Mouse (Mus musculus) urinary bladder, adult 18-20 months (tissue): ENCODE measurements around the gene Trmt1l.
"Not testable (repeated sequence)": the region's sequence is repeated elsewhere in the genome, so short reads cannot be mapped to it uniquely, and the experiment has no call there.

Experiments
- DNase-seq, 2 experiments: peaks; one replicate each; pipeline ENCODE4 v3.0.0; 2022; ENCODE audit warnings: low spot score in 2 of 2, mixed read lengths in 2 of 2

Trmt1l gene

GRCm38 (mm10) chr1:151428263-151429221, at the start of gene Trmt1l, which contains the start of gene Swt1:
Trmt1l (plus strand) TSS chr1:151428542.
Swt1 (minus strand) TSS chr1:151428455.
- DNase-seq, result peak; percentile 91 to 98

- DNase-seq, result no peak
Measured at GRCm38 (mm10) chr1:151390029-151390428, 38.3 kb upstream of the Trmt1l start.

GRCm38 (mm10) chr1:151409827-151410226, 18.5 kb upstream of the Trmt1l start:
- no peak for DNase-seq

GRCm38 (mm10) chr1:151422178-151422577, 6.2 kb upstream of the Trmt1l start:
- DNase-seq, result no peak

GRCm38 (mm10) chr1:151426947-151427600, 1.3 kb upstream of the Trmt1l start:
- no peak for DNase-seq

DNA sequence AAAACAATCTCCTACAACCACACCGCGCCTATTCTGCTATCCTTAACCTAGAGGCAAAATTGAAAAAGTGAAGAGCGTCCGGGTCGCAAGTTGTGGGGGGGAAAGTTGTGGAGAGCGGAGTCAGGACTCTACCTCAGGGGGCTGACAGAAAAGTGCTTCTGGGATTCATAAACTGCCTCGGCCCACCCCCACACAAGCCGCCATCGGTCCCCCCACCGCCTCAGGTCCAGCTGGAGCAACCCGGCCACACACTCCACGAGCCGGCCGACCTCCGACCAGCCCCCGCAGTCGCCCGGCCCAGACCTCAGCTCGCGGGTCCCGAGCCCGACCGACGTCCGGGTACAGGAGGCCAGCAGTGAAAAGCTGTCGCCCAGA, 467 bp upstream of the Trmt1l start:
- no peak for DNase-seq

DNA sequence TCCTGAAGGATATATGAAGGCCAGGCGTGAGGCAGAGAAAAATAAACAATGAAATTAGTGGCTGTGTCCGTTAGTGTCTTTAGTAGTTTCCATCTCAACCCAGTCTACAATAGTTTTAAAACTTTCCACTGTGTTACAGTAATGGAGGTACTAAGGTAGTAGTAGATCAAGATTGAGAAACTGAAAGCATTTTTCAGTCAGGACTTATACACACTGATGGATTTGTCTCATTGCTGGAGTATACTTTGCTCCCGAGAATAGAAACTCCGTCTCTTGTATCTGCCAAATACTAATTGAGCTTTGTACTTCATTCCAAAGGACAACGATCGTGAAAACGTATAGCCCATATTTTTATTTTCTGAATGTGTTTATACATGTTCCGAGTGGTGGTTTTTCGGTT, 974 bp downstream of the Trmt1l start:
- no peak for DNase-seq

DNA sequence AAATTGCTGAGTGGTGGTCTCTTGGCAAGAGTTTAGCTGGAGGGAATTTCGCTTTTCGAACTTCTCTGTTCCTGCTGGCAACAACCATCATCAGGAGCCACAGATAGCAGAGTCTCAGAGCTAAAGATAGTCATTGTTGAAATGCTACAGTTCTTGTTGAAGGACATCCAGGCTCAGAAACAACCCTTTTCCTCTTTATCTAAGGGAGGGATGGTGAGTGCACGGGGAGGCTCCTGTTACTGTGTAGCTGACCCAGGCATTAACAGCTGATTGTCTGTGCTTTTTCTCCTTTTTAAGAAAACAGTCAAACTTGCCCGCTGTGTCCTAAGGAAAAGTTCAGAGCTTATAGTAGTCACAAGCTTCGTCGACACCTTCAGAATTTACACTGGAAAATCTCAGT, 7.1 kb downstream of the Trmt1l start:
- DNase-seq, result no peak

GRCm38 (mm10) chr1:151449866-151450265, 21.5 kb downstream of the Trmt1l start:
- DNase-seq, result no peak

DNA sequence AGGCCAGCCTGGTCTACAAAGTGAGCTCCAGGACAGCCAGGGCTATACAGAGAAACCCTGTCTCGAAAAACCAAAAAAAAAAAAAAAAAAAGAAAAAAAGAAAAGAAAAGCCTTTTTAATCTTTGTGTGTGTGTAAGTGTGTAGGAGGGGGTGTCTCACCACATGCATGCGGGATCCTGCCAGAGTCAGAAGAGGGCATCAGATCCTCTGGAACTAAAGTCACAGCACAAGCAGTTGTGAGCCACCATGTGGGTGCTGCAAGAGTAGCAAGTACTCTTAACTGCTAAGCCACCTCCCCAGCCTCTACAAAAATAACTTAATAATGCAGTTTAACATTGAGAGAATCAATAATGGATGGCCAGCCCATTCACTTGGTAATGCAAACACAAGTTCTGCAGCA, 22.5 kb downstream of the Trmt1l start:
- no peak for DNase-seq

- DNase-seq, result no peak
Measured at GRCm38 (mm10) chr1:151451946-151452345, 23.6 kb downstream of the Trmt1l start.

GRCm38 (mm10) chr1:151457087-151457486, 28.7 kb downstream of the Trmt1l start:
- no peak for DNase-seq

DNA sequence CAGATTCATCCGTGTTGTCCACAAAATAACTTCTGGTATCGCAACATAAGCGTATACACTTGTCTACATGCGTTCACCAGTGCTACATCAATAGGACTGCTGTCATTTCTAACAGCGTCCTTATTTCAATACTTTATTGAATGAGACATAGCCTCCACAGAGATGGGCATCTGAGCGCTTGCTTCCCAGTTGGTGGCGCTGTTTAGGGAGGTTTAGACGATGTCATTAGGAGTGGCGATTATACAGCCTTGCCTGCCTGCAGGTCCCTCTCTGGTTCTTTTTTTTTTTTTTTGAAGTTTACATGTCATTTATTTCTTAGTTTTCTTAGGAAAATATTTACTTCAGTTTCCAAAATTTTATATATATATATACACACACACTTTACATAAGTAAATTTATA, 32.9 kb downstream of the Trmt1l start:
- DNase-seq, result no peak

DNA sequence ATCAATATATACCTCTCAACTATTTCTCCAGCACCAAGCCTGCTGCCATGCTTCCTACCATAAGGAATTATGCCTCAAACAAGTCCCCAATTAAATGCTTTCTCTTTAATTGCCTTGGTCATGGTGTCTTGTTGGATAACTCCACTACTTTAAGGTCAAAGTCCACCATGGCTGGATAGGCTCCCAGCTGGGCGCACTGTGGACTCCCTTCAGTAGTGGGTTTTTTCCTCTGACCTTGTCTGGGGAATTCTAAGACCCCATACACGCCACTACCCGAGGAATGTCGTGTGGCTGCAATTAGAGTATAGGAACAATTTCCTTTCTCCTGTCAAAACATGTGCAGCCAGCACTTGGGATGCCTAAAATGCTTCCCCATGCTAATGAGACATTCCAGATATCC, 36.6 kb downstream of the Trmt1l start:
- DNase-seq, result no peak

DNA sequence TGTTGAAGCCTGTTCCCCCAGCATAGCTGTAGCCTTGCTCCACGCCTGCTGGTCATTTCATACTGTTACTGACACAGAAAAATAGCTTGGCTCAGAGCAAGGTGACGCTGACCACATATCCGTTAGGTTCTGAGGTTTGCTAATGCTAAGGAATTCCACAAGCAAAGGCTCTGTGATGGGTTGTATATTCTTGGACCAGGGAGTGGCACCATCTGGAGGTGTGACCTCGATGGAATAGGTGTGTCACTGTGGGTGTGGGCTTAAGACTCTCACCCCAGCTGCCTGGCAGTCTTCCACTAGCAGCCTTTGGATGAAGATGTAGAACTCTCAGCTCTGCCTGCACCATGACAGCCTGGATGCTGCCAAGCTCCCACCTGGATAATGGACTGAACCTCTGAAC, 38.2 kb downstream of the Trmt1l start:
- no peak for DNase-seq

DNA sequence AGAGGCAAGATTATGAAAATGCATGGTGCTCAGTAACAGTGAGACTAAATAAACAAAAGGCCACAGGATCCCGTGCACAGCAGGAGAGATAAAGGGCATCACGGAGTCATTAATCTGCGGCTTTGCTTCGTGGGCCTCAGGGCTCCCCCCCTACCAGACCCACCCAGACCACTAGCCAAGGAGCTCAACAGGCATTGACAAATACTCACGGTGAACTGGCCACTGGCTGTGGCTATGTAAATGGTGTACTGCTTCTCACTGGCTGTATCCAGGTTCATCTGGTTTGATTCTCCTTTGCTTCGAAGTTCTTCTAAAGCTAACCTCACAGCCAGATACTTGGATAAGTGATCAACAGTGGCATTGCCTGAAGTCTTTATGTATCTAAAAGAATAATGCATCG, 43.1 kb downstream of the Trmt1l start:
- no peak for DNase-seq

DNA sequence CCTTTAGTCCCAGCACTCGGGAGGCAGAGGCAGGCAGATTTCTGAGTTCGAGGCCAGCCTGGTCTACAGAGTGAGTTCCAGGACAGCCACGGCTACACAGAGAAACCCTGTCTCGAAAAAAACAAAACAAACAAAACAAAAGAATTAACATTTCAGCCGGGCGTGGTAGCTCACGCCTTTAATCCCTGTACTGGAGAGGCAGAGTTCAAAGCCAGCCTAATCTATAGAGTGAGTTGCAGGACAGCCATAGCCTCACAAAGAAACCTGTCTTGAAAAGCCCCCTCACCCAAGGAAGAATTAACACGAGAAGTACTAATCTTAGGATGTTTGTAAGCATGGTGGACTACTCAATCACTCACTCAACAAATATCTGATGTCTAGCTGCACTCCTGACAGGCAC, 44.0 kb downstream of the Trmt1l start:
- not testable (repeated sequence) for DNase-seq

- no peak for DNase-seq
Measured at GRCm38 (mm10) chr1:151482497-151482896, 54.2 kb downstream of the Trmt1l start.

DNA sequence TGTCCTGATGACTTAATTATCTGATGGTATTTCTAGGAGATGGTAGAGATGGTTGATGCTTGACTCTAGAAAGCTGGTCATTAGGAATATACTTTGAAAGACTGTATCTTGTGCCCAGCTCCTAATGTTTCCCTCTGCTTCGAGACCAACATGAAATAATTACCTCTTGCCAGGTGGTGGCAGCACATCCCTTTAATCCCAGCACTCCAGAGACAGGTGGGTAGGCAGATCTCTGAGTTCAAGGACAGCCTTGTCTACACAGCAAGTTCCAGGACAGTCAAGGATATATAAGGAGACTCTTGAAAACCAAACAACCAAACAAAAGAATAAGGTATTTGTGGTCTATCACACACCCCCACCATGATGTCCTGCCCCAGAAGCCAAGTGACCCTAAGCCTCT, 55.2 kb downstream of the Trmt1l start:
- DNase-seq, result no peak

GRCm38 (mm10) chr1:151484754-151485153, 56.4 kb downstream of the Trmt1l start:
- DNase-seq, result no peak

GRCm38 (mm10) chr1:151489806-151490205, 61.5 kb downstream of the Trmt1l start:
- DNase-seq, result no peak

GRCm38 (mm10) chr1:151492419-151492818, 64.1 kb downstream of the Trmt1l start:
- no peak for DNase-seq

DNA sequence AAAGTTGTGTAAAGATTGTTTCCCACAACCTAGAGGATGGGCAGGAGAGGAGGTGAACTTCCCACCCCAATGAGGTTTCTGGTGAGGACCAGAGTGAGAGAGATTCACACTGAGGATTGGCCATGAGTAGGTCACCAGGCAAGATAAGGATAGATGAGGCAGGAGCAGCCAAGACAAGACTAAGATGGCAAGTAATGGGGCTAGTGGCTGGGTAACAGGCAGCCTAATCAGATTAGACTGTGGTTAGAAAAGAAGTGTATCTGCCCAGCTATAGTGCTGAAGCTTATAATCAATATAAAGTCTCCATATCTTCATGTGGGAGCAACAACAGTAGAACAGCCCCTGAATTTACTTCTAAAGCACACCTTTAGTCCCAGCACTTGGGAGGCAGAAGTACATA, 65.5 kb downstream of the Trmt1l start:
- no peak for DNase-seq
